Mouse (Mus musculus): ENCODE measurements around the gene Kremen1. TPM values are rescaled to one million over a fixed set of nuclear protein-coding genes. Genes with fewer than 3 reads are reported as not detected.

Gene Kremen1
- polyA plus RNA-seq, 1 experiment from 2014 or later = 9.8 TPM

DNA sequence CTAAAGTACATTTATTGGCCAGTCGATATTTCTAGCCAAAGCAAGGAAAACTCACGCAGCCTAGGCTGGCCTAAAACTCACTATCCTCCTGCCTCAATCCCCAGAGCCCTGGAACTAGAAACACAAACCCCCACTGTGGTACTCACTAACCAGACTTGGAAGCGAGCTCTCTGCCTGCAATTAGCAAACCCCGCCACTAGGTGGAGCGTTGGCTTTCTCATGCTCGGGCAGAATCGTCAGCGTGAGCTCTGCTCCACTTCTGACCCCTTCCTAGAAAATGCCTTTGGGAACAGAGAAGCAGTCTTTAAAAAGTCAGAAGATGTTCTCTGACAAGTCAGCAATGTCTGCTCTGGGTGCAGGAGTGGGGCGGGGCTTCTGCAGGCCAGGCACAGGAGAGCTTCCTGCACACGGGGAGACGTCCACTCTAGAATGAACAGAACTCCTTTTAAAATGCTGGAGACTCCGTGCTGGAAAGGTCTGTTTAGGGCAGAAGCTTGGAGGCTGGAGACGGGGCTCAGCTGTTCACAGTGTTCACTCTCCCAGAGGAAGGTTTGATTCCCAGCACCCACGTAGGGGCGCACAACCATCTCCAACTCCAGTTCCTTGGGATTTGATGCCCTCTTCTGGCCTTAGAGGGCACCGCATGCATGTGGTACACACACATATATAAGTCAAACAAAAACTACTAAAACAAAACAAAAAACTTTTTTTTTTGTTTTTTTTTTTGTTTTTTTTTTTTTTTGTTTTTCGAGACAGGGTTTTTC, 100.5 kb downstream of the Kremen1 start:
- H3K9ac ChIP-seq (ENCODE audit: low read length) = no peak overlapping the region
- no peaks in the 10 kb centered on the region for H3K27me3 ChIP-seq (replicated peaks; ENCODE audit: control insufficient read depth, insufficient read depth, low read length)
- WGBS = 77% methylated on average over 17 of the region's 17 CpGs
- H3K4me2 ChIP-seq (ENCODE audit: low read length) = no peak overlapping the region
- H3K4me1 ChIP-seq (replicated peaks; ENCODE audit: control insufficient read depth, insufficient read depth, low read length) = peaks cover 1% of the 10 kb centered on the region
- H3K36me3 ChIP-seq (ENCODE audit: control insufficient read depth, insufficient read depth, low read length) = no peaks in the 10 kb centered on the region
- no peak overlapping the region for H3K27ac ChIP-seq (ENCODE audit: low read depth)
- H3K4me3 ChIP-seq (ENCODE audit: low read depth, low read length) = no peak overlapping the region
- ATAC-seq (replicated peaks; ENCODE audit: low FRiP score, low TSS enrichment, low read depth) (no peak), DNase-seq (ENCODE audit: low spot score) (peak; percentile 69)
- H3K9me3 ChIP-seq (ENCODE audit: control insufficient read depth, low read length) = peaks cover 2% of the 10 kb centered on the region; the same call in 1 of the 2 replicates

DNA sequence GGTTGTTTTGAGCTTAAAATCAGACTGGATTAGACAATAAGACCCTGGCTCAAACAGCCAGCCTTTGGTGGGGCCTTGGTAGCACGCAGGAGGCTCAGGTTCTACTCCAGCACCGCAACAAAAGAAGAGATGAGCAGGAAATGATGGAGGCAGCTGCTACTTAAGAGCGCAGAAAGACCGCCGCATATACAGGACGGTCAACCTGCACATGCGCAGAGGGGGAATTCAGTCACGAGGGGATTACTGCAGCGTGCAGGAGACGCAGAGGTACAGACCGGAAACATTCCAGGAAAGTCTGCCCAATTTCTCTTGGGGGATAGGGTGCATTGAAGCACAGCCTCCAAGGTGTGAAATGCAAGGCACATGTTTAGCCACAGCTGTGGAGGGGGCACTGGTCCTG, 103.3 kb downstream of the Kremen1 start:
- Histone ChIP-seq H3K4me3 (ENCODE audit: low read depth, low read length) (no peak overlapping the region), H3K27me3 (replicated peaks; ENCODE audit: control insufficient read depth, insufficient read depth, low read length) (no peaks in the 10 kb centered on the region), H3K36me3 (ENCODE audit: control insufficient read depth, insufficient read depth, low read length) (no peaks in the 10 kb centered on the region), H3K27ac (ENCODE audit: low read depth) (no peak overlapping the region), H3K9ac (ENCODE audit: low read length) (no peak overlapping the region), H3K4me1 (replicated peaks; ENCODE audit: control insufficient read depth, insufficient read depth, low read length) (peaks cover 13% of the 10 kb centered on the region), H3K4me2 (ENCODE audit: low read length) (no peak overlapping the region), H3K9me3 (ENCODE audit: control insufficient read depth, low read length) (peaks cover 2% of the 10 kb centered on the region; the same call in 1 of the 2 replicates)
- WGBS = 89% methylated on average over 11 of the region's 11 CpGs
- DNase-seq (ENCODE audit: low spot score) = no peak
- ATAC-seq (replicated peaks; ENCODE audit: low FRiP score, low TSS enrichment, low read depth) = no peak

DNA sequence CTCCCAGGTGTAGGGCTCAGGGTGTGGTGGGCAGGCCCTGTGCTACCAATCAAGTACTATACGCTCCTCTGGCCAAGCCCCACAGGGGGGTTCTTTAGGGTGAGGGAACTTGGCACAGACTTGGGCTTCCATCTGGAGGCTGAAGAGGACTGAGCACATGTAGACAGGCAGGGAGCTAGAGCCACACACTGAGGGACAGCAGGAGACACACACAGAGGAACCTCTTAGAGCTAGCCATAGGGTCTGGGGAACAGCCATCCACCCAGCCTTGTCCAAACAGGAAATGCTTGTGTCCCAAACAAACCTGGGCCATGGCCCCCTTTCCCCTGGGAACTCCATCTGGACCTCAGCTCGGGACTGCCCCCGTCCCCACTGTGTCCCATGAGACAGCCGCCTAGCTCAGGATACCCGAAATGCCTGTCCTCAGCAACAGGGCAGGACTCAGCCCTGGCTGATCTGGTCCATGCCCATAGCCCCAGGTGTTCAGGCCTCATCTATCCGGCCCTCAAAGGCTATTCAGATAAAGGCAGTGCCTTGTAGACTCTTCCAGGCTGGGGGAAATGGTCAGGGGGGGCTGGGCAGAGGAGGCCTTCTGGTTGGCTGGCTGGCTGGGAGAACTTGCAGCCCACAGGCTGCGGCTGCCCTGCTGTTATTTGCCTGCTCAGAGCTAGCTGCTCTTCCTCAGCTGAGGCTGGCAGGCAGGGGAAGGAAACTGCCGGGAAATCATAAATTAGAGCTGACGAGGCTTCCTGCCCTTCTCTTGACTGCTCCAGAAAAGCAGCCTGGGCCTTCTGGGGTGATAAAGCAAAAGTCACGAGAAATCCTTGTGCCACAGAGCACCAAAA, 106.2 kb downstream of the Kremen1 start:
- Histone ChIP-seq H3K9me3 (ENCODE audit: control insufficient read depth, low read length) (no peaks in the 10 kb centered on the region), H3K36me3 (ENCODE audit: control insufficient read depth, insufficient read depth, low read length) (no peaks in the 10 kb centered on the region), H3K27ac (ENCODE audit: low read depth) (peak overlapping the region; percentile 75), H3K27me3 (replicated peaks; ENCODE audit: control insufficient read depth, insufficient read depth, low read length) (no peaks in the 10 kb centered on the region), H3K9ac (ENCODE audit: low read length) (0 out of 2 replicates have a peak overlapping the region, but pooled peaks have one; percentile 11), H3K4me3 (ENCODE audit: low read depth, low read length) (no peak overlapping the region), H3K4me1 (replicated peaks; ENCODE audit: control insufficient read depth, insufficient read depth, low read length) (peaks cover 28% of the 10 kb centered on the region), H3K4me2 (ENCODE audit: low read length) (no peak overlapping the region)
- peak; percentile 38; the same call in 1 of the 2 replicates for ATAC-seq (replicated peaks; ENCODE audit: low FRiP score, low TSS enrichment, low read depth)
- 24% methylated on average over 10 of the region's 10 CpGs for WGBS
- peak; percentile 66 for DNase-seq (ENCODE audit: low spot score)

DNA sequence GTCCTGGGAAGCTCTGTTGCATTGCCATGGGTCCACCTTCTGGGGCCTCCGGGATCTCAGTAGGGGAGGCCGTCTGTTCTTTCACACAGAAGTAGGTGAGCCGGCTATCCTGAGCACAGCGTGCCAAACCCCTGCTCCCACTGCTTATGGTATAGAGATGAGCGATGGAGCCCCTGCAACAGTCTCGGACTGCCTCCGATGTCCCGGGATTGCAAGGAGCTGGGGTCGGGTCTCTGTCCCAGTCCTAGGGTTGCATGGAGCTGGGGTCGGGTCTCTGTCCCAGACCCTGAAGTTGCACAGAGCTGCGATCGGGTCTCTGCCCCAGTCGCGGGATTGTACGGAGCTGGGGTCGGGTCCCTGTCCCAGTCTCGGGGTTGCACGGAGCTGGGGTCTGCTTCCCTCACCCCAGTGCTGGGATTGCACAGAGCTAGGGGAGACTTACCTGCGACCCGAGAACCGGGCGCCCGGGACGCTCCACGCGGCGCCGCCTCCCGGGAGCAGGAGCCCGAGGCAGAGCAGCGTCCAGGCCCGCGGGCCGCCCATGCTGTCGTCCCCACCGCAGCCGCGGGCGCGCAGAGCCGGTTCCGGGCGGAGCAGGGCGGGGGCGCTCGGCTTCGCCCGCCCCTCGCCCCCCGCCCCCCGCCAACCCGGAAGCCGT, 109.5 kb downstream of the Kremen1 start, which contains the start of gene Emid1:
Gene Emid1, minus strand, starts transcription at position 578 of the 658 bp plus-strand sequence.
- DNase-seq (ENCODE audit: low spot score) (peak; percentile 85), ATAC-seq (replicated peaks; ENCODE audit: low FRiP score, low TSS enrichment, low read depth) (peak; percentile 51; the same call in 1 of the 2 replicates)
- H3K27me3 ChIP-seq (replicated peaks; ENCODE audit: control insufficient read depth, insufficient read depth, low read length) = no peaks in the 10 kb centered on the region
- WGBS = under 1% methylated on average over 46 of the region's 53 CpGs
- H3K9ac ChIP-seq (ENCODE audit: low read length) = peak within 1 kb of the TSS; percentile 81
- peak within 1 kb of the TSS; percentile 63 for H3K4me3 ChIP-seq (ENCODE audit: low read depth, low read length)
- H3K4me2 ChIP-seq (ENCODE audit: low read length) = peak within 1 kb of the TSS; percentile 89
- peak within 1 kb of the TSS; percentile 54; the same call in 1 of the 2 replicates for H3K27ac ChIP-seq (ENCODE audit: low read depth)
- peaks cover 40% of the 10 kb centered on the region for H3K4me1 ChIP-seq (replicated peaks; ENCODE audit: control insufficient read depth, insufficient read depth, low read length)
- H3K9me3 ChIP-seq (ENCODE audit: control insufficient read depth, low read length) = no peaks in the 10 kb centered on the region
- H3K36me3 ChIP-seq (ENCODE audit: control insufficient read depth, insufficient read depth, low read length) = no peaks in the 10 kb centered on the region

DNA sequence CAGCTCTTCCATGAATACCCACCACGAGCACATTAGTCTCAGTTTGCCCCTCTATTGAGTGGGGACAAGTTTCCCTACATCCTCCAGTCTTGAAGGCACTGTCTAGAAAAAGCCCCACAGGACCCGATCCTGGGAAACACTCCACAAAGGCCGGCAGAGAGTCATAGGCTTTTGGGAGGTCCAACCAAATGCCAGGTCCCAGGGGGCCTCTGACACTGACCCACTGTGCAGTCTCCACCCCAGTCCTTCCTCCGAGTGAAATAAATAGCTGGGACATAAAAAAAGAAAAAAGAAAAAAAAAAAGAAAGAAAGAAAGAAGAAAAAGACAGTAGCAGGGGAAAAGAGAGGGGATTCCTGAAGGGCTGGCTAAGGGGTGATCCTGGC, 110.1 kb downstream of the Kremen1 start:
- Histone ChIP-seq H3K4me3 (ENCODE audit: low read depth, low read length) (peak overlapping the region; percentile 63), H3K9me3 (ENCODE audit: control insufficient read depth, low read length) (no peaks in the 10 kb centered on the region), H3K4me1 (replicated peaks; ENCODE audit: control insufficient read depth, insufficient read depth, low read length) (peaks cover 40% of the 10 kb centered on the region), H3K4me2 (ENCODE audit: low read length) (peak overlapping the region; percentile 89), H3K27me3 (replicated peaks; ENCODE audit: control insufficient read depth, insufficient read depth, low read length) (no peaks in the 10 kb centered on the region), H3K27ac (ENCODE audit: low read depth) (peak overlapping the region; percentile 54; the same call in 1 of the 2 replicates), H3K9ac (ENCODE audit: low read length) (peak overlapping the region; percentile 81), H3K36me3 (ENCODE audit: control insufficient read depth, insufficient read depth, low read length) (no peaks in the 10 kb centered on the region)
- DNase-seq (ENCODE audit: low spot score) = no peak
- ATAC-seq (replicated peaks; ENCODE audit: low FRiP score, low TSS enrichment, low read depth) = no peak
- WGBS = 39% methylated on average over 4 of the region's 4 CpGs

DNA sequence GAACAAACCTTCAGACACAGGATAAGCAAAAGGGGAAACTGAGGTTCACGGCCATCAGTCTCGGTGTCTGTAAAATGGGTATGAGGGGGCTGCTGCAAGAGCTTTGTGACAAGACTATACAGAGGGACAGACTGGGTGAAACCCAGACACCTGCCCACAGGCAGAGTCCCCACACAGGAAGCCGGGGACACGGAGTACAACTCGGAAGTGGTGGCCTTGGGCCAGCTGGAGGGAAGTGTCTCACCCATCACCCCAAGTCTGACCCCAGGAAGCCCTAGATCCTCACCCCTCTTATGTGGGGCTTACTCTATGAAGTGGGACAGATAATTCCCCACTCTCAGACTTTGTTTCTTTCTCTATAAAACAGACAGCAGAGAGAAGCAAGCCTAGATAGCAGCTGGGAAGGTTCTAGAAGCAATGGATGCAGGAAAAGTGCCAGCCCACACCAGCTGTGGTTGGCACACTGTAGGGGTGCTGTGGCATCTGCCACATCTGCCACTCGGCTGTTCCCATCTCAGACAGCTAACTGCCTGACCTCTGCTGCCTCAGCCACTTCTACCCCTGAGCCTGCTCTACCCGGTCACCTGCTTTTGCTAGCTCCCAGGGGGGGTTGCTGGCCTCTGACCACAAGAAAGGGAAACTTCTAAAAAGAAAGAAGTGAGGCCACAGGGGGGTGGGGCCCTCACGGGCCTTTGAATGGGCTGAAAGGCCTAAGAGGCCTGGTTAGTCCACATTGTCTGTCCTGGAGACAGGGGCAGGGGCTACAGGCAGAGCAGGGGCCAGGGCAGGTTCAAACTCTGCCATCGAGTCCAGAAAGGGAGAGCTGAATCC, 110.7 kb downstream of the Kremen1 start:
- H3K4me1 ChIP-seq (replicated peaks; ENCODE audit: control insufficient read depth, insufficient read depth, low read length) = peaks cover 36% of the 10 kb centered on the region
- no peaks in the 10 kb centered on the region for H3K36me3 ChIP-seq (ENCODE audit: control insufficient read depth, insufficient read depth, low read length)
- DNase-seq (ENCODE audit: low spot score) (no peak), ATAC-seq (replicated peaks; ENCODE audit: low FRiP score, low TSS enrichment, low read depth) (no peak)
- peak overlapping the region; percentile 63; the same call in 1 of the 2 replicates for H3K4me3 ChIP-seq (ENCODE audit: low read depth, low read length)
- no peaks in the 10 kb centered on the region for H3K27me3 ChIP-seq (replicated peaks; ENCODE audit: control insufficient read depth, insufficient read depth, low read length)
- 65% methylated on average over 9 of the region's 9 CpGs for WGBS
- peak overlapping the region; percentile 89 for H3K4me2 ChIP-seq (ENCODE audit: low read length)
- no peaks in the 10 kb centered on the region for H3K9me3 ChIP-seq (ENCODE audit: control insufficient read depth, low read length)
- no peak overlapping the region for H3K27ac ChIP-seq (ENCODE audit: low read depth)
- peak overlapping the region; percentile 81 for H3K9ac ChIP-seq (ENCODE audit: low read length)

DNA sequence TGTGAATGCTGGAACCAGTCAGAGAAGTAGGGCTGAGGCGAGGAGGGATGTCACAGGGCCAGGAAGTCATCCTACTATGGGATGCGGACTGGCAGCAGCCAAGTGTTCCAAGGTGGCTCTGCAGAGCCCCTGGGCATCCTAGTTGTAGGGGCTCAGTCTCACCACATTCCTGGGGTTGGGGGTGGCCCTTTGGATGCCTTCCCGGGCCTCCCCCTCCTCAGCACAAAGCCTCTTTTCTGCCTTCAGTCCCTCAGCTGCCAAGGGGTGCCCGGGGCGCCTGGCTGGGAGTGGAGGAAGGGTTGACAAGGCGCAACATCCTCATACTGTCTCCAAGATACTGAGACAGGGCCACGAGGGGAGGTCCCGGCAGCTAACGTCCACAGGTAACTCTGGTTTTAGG, 111.4 kb downstream of the Kremen1 start:
- Histone ChIP-seq H3K27ac (ENCODE audit: low read depth) (peak overlapping the region; percentile 33; the same call in 1 of the 2 replicates), H3K36me3 (ENCODE audit: control insufficient read depth, insufficient read depth, low read length) (no peaks in the 10 kb centered on the region), H3K9me3 (ENCODE audit: control insufficient read depth, low read length) (no peaks in the 10 kb centered on the region), H3K4me1 (replicated peaks; ENCODE audit: control insufficient read depth, insufficient read depth, low read length) (peaks cover 30% of the 10 kb centered on the region), H3K4me2 (ENCODE audit: low read length) (peak overlapping the region; percentile 30), H3K4me3 (ENCODE audit: low read depth, low read length) (no peak overlapping the region), H3K9ac (ENCODE audit: low read length) (no peak overlapping the region), H3K27me3 (replicated peaks; ENCODE audit: control insufficient read depth, insufficient read depth, low read length) (no peaks in the 10 kb centered on the region)
- ATAC-seq (replicated peaks; ENCODE audit: low FRiP score, low TSS enrichment, low read depth) = no peak
- DNase-seq (ENCODE audit: low spot score) = no peak
- 85% methylated on average over 9 of the region's 9 CpGs for WGBS
